Mouse (Mus musculus): ENCODE results near the gene Slc27a3.
"Not testable (repeated sequence)": the region's sequence is repeated elsewhere in the genome, so short reads cannot be mapped to it uniquely, and the experiment has no call there.

Gene Slc27a3

DNA sequence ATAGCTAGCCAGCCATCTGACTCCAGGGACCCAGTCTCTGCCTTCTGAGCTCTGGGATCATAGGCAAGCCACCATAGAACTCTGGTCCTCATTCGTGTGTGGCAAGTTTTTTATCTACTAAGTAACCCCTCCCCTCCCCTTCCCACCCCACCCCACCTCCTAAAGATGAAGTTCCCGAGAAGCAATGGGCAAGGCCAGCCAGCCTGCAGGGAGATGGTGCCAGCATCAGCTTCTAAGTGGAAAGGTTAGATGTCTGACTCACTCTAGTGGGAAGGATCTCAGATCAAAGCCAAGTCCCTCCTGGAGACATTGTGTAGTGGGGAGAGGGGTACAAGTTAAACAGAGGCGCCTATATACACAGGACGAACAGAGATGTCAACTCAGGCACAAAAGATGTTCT is 1.3 kb upstream of the Slc27a3 start:
- no peak for DNase-seq (ENCODE audit: low spot score in 2 of 2)

DNA sequence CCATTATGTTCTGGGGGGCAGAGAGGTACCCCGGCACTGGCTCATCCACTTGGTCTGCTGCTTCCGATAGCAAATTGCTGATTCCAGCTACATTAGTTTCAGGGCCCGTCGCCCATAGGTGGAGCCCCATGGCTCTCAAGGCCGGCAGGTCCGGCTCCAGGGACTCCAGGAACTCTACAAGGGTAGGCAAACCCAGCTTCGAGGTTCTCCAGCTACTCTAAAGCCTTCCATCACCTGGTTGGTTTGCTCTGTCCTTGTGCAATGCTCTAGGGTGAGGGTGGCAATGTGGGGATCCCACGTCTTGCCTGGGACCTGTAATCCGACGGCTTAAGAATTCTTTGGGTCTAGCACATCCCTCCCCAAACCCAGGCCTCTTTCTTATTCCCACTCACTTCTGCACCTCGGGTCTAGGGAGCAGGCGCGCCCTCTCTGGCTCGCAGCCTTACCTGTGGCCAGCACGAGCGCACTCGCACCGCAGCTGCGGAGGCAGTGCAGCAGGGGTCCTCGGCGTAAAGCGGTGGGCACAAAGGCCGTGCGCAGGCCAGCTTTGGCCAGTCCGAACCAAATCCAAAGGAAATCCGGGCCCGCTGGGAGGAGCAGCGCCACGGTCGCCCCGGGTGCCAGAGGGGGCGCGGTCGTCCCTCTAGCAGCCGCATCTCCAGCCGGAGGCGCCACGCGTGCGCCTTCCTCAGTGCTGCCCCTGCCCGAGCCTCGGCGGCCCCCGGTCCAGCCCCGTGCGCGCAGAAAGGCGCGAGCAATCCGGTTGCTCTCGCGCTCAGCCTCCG is 820 bp downstream of the Slc27a3 start:
- peak; percentile 59 to 65 for DNase-seq (ENCODE audit: low spot score in 2 of 2)

DNA sequence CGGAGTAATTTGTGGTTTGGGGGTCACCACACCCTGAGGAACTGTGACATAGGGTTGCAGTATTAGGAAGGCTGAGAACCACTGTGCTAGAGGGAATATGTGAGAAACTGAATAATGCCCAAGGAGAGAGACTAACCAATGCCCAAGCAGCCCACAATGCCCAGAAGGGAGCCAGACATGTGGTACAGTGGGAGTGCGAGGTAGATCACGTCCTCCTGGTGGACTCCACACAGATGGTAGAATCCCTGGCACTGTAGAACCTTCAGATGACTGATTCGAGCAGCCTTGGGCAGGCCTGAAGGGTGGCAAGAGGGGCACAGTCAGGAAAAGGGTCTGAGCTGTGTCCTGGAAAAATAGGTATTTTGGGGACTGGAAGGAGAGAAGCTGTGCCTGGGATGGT is 1.5 kb downstream of the Slc27a3 start:
- no peak for DNase-seq (ENCODE audit: low spot score in 2 of 2)

DNA sequence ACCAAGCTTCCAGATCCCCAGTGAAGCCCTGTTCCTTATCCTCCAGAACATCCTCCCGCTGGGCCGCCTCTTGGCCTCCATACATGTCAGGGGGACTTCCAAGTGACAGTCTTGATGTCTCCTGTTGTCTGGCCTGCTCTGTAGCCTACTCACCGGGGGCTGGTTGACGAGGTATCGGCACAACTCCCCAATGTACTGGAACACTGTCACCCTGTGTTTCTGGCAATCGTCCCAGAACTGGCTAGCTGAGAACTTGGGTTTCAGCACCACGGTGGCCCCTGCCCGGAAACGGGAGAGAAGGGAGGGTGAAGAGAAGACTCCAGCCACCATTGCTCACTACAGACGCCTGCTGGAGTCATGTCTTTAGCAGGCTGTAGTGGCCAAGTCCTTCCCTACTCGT is 2.3 kb downstream of the Slc27a3 start:
- DNase-seq (ENCODE audit: low spot score in 2 of 2), result no peak

DNA sequence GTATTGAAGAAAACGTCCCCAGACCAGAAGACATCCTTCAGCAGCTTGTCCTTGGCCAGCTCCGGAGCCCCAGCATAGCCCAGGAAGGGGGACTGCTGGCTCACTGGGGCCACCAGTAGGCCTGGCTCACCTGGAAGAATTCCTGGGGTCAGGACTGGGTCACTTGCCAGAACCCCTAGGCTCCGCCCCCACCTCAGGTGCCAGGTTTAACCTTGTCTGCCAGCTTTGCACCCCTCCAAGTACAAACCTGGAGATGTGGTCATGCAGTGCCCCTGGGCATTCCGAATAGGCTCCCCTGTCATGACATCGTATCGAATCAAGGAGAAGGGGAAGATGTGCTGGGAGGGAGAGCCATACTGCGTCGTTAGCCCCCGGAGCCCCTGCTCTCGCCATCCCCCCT is 2.9 kb downstream of the Slc27a3 start:
- DNase-seq (ENCODE audit: low spot score in 2 of 2), result no peak

DNA sequence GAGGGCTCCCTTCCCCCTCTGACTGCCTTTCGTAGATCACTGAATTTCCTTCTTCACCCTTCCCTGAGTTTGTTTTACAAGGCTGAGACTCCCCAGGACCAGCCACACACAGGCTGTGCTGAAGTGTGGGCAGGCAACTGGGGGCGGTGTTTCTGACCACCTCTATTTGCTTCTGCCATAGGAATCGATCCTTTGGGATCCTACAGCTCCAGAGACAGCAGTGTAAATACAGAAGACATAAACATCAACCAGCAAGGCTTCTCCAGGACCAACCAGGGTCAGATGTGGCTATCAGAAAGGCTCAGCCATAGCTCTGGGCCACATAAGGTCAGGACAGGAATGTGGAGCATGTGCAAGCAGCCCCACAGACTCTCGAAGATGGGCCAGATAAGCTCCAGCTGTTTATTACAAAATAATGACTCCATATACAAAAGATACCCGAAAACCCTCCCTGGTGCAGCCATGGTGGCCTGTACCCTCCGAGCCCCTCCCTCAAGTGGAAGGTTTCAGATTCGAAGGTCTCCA is 4.8 kb downstream of the Slc27a3 start:
- no peak for DNase-seq (ENCODE audit: low spot score in 2 of 2)

DNA sequence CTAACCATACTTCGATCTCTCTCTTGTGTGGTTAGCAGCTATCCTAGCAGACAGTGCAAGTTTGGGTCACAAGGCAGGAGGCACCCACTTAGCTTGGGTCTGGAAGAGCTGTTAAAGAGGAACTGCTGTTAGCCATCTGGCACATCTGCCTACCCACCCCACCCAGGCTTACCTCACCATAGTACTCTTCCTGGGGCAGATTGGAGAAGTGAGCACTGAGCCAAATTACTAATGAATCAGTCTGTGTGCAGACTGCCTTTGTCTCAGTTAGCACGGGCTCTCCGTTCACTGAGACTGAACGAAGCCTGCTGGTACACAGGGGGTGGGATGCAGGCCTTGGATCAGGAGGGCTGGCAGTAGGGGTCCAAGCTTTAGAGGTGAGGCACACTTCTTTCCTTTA is 6.0 kb downstream of the Slc27a3 start:
- DNase-seq (ENCODE audit: low spot score in 2 of 2), result no peak

DNA sequence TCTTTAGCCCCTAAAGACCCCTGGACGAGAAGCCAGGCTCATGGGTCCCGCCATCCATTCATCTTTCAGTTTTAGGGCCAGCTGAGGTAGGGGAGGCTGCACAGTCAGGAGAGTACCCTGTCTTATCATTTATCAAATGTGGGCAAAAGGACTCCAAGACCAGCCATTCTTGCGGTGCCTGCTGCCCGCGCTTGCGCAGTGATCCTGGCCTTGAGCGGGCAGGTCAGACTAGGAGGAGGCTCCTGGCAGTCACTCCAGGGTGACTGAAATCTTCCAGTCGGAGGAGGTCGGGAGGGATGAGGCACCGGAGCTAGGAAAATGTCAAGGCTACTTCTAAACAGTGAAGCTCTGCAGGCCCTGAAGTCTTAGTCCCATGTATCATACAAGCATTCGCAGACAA is 8.0 kb downstream of the Slc27a3 start:
- peak in 1 of 2 experiments; percentile 38 for DNase-seq (ENCODE audit: low spot score in 2 of 2)

DNA sequence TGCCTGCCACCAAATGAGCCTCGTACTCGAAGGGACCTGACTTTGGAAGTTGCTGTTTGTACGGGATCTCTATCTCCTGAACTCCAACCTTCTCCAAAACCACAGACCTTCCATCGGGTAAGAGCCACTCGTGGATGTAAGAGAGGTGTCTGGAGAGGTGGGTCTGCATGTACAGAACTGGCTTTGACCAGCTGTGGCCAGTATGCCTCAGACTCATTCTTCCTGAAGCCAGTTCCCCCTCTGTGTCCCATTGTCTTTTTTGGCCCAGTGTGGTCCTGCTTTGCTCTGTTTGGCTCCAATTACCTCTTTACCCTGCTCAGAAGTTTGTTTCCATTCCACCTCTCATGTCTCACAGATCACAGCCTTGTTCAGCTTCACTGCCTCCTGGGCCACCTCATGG is 11.2 kb downstream of the Slc27a3 start:
- no peak for DNase-seq (ENCODE audit: low spot score in 2 of 2)

DNA sequence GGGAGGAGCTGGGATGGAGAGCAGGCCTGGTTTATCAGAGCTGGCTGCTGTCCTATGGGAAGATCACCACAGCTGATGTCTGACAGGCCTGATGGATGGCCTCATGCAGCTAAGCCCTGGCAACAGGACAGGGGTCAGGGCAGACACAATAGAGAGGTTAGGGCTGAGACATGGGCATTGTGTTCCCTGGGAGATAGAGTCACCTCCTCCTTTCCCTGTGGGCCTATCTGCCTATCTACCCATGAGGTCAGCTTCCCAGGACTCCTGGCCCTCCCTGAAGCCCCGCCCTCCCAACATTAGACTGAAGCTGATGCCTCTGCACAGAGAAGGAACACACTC is 13.5 kb downstream of the Slc27a3 start:
- no peak for DNase-seq (ENCODE audit: low spot score in 2 of 2)

DNA sequence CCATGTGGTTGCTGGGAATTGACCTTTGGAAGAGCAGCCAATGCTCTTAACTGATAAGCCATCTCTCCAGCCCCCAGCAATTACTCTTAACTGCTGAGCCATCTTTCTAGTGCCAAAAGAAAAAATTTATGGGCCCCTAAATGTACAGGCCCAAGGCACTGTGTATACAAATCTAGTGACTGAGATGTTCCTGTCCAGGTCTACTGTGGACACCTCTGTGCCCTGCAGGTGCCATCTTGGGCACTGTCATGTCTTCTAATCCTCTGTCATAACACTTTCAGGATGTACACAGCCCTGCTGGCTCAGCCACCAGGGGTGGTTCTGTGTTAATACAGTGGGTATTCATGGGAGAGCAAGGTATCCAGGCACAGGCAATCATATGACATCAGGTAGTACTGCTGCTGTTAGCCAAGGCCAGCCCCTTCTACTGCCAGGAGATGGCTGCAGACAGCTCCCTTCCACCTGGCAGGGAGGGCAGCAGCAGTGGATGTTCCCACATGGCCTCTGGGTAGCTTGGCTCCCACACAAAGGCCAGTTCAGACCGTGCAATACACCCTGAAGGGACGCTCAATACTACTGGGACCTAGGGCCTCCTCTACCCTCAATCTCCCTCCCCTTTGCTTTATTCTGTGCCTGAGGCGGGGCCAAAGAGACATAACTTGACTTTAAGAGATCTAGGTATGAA is 14.0 kb downstream of the Slc27a3 start:
- DNase-seq (ENCODE audit: low spot score in 2 of 2), result no peak

DNA sequence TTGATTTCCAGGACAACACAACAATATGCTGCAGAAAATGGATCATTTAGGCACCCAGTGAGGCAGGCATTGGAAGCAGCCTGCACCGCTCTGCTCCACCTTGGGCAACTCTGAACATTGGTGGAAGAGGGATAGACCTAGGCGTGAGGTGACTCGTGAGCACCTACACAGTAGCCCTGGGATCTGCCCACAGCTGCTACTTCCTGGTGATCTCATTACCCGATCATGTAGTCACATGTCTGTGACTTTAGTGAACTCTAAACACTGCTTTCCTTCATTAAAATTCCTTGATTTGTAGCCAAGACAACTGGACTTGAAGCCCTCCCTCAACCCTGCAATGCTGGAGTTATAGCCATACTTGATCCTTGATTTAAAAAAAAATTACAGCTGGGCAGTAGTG is 15.4 kb downstream of the Slc27a3 start:
- DNase-seq (ENCODE audit: low spot score in 2 of 2), result no peak

DNA sequence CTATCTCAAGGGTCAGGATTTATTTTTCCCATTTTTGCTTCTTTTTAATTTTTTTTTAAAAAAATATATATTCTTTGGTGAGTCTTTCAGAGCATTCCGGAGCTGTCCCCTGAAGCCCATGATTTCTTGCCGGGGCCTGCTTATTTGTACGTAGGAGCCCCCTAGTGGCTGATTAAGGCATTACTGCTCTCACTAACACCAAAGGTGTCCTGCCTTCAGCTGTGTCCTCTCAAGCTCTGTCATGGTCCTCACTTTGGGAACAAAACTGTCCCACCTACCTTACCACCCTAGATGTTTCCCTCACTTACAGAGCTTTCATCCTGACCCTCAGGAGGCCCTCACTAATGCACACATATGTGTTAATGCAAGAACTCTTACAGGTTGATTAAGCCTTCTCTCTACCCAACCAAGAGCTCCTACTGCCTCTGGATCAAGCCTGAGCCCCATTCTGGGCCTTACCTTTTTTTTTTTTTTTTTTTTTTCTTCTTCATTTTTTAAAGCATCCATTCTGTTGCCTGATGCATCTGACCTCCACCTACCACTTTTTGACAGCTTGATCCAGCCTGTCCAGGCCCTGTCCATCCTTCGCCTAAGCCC is 16.2 kb downstream of the Slc27a3 start:
- DNase-seq (ENCODE audit: low spot score in 2 of 2), result peak; percentile 51 to 76

DNA sequence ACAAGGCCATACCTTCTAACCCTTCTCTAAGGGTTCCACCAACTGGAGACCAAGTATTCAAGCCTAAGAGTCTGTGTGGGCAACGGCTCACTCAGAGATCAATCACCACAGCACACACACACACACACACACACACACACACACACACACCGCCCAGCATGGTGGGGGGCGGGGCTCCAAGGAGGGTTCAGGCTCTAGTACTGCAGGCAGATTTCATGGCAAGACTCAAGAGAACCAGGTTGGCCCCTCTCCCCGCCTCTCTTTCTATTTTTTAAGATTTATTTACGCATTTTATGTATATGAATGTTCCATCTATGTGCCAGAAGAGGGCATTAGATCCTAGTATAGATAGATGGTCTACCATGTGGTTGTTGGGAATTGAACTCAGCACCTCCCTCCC is 16.9 kb downstream of the Slc27a3 start:
- DNase-seq (ENCODE audit: low spot score in 2 of 2), result no peak

DNA sequence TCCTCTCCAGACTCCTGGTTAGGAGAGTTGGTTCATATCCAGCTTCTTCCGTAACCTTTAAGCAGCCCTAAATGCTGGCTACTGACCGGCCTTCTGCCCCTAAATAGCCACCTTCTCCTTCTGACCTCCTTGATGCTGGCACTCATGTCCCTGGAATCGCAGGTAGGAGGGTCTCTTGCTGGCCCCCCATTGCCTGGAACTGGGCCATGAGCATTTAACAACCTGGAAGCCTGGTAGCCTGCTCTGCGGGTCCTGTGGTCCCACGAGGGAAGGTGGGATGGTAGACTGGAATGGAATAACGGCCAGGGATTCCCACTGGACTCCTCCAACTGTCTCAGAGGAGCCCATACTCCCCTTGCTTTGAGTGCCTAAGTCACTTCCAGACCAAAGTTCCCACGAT is 17.9 kb downstream of the Slc27a3 start:
- DNase-seq (ENCODE audit: low spot score in 2 of 2), result no peak

DNA sequence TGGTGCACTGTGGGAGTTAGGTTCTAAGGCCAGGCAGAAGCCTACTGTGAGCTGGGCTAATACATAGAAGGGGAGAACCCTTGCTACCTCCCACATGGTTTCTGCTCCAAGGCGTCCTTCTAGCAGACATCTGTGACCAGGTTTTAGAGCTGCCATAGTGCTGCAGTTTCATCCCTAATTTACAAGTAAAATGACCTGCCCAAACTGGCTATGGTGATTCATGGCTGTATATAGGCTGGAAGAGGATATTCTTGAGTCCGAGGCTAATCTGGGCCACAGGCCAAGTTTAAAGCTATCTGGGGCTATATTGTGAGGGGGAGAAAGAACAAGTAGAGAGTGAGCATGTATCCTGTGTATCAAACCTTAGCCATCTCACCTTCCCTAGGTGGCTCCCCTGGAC is 20.7 kb downstream of the Slc27a3 start:
- DNase-seq (ENCODE audit: low spot score in 2 of 2), result no peak

DNA sequence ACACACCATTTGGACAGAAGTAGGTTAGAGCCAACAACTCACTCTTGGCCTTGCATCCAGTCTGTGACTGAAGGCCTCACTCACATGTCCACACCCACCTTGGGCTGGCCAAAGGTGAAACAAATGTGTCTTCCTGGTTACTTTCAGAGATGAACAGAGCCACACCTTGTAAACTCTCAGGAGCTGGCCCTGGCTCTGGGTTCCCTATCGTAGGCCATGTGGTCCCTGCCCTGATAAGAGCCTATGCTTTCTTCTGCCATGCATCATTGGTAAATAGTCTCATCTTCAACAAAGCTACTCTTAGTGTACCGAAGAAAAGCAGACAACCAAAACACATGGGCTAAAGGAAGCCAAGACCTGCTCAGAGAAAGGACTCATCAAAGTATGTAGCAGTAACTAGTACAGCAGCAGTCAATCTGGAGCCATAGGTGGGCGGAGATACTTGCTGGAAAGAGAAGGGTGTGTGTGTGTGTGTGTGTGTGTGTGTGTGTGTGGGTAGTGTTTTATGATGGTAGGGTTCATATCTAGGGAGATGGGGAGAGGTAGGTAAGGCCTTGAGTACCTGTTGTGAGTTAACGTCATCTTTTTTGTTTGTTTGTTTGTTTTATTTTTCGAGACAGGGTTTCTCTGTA is 22.6 kb downstream of the Slc27a3 start:
- no peak for DNase-seq (ENCODE audit: low spot score in 2 of 2)

DNA sequence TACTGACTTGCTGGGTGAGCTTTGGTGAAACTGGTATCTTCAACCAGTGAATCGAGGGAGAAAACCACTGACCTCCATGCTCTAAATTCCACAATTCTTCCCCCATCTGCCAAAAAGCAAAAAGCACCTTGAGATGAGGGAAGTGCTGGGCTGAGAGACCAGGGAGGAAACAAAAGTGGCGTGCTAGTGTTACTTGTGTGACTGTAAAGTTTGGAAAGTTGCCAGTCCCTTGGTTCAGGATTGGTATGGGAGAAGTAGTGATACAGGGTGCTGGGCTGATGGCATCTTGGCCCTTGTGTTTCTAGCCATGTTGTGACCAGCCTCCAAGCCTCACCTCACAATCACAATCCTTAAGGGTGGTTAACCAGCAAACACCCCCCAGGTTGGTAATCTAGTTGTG is 27.4 kb downstream of the Slc27a3 start:
- no peak for DNase-seq (ENCODE audit: low spot score in 2 of 2)

DNA sequence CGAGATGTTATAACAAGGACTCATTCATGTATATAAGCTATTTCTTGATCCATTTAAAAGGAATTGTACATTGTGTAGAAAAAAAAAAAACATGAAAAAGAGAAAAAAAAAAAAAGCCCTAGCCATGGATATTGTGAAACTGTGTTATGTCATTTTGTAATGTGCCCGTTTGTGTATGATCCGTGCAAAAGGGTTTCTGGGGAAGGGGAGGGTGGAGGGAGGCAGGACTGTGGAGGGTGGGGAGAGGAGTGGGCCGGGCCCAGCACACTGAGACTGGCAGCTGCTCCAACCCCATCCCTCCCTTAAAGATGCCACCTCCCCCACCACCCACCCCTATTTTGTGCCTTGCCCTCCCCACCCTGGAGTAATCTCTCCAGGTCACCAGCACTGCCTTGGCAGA is 28.3 kb downstream of the Slc27a3 start:
- DNase-seq (ENCODE audit: low spot score in 2 of 2), result no peak

DNA sequence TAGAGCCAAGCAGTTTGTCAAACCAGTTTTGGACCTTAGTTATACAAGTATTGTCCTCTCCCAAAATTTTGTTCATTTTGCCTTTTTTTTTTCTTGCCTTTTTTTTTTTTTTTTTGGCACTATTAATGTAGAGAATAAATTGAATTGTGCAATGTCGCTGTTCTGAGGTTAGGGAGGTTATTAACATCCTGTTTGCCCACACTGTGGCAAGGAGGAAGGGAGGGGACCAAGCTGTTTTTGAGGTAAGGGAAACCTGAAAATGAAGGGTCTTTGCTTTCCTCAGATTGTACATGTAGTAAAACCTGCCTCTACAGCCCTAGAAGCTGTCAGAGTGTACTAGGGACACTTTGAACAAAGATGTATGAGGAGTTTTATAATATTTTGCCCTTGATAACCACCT is 30.5 kb downstream of the Slc27a3 start:
- DNase-seq (ENCODE audit: low spot score in 2 of 2), result no peak

DNA sequence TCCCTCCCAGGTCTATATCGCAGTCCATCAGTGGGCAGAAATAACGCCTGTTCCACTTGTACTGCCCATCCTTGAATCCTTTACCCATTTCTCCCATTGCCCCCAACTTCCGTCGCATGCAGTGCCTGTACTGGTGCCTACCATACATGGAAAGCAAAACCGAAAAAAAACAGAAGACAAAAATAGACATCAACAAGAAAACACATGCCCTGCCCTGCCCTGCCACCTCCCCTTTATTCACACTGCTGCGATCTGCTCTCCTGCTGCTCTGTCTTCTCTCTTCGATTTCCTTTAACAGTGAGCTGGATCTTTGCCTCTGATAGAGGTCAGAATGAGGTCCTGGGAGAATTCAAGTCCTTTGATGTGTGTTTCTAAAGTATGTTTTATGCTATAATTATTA is 31.8 kb downstream of the Slc27a3 start:
- no peak for DNase-seq (ENCODE audit: low spot score in 2 of 2)

DNA sequence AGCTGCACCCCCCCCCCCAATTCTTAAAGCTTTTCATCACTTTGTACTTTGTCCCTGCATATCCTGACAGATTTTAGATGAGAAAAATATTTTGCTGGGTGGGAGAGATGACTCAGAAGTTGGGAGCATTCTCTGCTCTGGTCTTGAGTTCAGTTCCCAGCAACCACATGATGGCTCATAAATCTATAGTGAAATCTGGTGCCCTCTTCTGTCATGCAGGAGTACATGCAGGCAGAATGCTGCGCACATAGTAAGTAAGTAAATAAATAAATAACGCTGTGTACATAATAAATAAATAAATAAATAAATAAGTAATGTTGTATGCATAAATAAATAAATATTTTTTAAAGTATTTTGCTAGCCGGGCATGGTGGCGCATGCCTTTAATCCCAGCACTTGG is 41.9 kb downstream of the Slc27a3 start:
- no peak for DNase-seq (ENCODE audit: low spot score in 2 of 2)

DNA sequence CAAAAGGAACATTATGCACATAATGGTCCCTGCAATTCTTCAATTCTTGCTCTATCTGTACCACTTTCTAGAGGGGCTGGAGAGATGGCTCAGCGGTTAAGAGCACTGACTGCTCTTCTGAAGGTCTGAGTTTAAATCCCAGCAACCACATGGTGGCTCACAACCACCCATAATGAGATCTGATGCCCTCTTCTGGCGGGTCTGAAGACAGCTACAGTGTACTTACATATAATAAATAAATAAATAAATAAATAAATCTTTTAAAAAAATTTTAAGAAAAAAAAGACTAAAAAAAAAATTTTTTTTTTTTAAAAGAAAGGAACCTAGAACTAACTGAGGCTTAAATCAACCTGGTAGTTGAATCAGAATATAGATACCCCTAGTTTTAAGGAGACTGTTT is 46.9 kb downstream of the Slc27a3 start:
- DNase-seq (ENCODE audit: low spot score in 2 of 2), result not testable (repeated sequence)
